Mouse (Mus musculus): ENCODE results near the gene Trmt112. TPM values are rescaled to one million over a fixed set of nuclear protein-coding genes. Genes with fewer than 3 reads are reported as not detected.

Gene Trmt112
- polyA plus RNA-seq, 1 experiment from 2014 or later, result 115 TPM

DNA sequence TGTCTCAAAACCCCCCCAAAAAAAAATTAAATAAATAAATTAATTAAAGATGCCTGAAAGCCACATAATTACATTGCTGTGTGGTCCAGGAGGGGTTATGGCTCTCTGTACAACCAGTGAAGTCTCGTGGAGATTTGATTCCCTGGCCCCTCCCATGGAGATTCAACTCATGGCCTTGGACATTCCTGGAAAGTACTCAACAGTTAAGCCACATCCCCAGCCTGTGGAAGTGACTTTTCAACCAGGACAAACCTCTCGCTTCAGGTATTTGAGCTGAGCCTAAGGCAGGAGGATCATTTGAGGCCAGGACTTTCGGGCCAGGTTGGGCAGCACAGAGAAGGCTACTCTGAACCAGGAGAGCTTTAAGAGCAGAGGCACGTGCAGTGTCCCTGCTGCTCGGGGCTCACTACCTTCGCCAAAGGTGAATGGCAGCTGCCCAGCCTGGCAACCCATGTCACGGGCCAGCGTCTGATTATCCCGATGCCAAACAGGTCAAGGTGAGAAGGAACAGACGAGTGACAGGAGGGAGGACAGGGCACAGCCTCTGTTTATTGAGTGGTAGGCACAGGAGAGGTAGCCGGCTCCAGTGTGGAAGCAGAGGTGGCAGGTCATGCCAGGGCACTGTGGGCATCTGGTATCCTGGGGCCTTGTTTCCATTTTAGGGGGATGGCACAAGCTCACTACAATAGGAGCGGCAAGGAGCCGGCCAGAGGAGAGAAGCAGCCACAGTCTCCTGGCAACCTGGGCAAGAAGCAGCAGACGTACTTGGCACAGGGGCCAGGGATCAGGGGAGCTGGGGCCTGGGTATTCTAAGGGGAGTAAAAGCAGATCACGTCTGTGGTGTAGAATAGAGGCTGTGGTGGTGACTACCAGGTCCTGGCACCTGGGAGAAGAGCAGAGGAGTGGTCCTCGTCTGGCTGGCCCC, 28.3 kb downstream of the Trmt112 start:
- peaks cover 30% of the 10 kb centered on the region for H3K4me1 ChIP-seq (ENCODE audit: control insufficient read depth, insufficient read depth, low read length)
- no peaks in the 10 kb centered on the region for H3K9me3 ChIP-seq (ENCODE audit: control insufficient read depth, low read length)
- no peak overlapping the region for H3K4me3 ChIP-seq (replicated peaks; ENCODE audit: low read depth, low read length)
- 75% methylated on average over 16 of the region's 16 CpGs for WGBS
- no peak for ATAC-seq (ENCODE audit: low FRiP score, low TSS enrichment)
- H3K9ac ChIP-seq (replicated peaks; ENCODE audit: low read length), result no peak overlapping the region; the same call in 1 of the 2 replicates
- peaks cover 9% of the 10 kb centered on the region; the same call in 1 of the 2 replicates for H3K36me3 ChIP-seq (ENCODE audit: control insufficient read depth, insufficient read depth, low read length)
- no peak for DNase-seq
- H3K27me3 ChIP-seq (ENCODE audit: control insufficient read depth, insufficient read depth, low read length), result peaks cover 36% of the 10 kb centered on the region
- no peak overlapping the region for H3K4me2 ChIP-seq (ENCODE audit: low read length)
- H3K27ac ChIP-seq (replicated peaks; ENCODE audit: low read depth, low read length), result no peak overlapping the region

DNA sequence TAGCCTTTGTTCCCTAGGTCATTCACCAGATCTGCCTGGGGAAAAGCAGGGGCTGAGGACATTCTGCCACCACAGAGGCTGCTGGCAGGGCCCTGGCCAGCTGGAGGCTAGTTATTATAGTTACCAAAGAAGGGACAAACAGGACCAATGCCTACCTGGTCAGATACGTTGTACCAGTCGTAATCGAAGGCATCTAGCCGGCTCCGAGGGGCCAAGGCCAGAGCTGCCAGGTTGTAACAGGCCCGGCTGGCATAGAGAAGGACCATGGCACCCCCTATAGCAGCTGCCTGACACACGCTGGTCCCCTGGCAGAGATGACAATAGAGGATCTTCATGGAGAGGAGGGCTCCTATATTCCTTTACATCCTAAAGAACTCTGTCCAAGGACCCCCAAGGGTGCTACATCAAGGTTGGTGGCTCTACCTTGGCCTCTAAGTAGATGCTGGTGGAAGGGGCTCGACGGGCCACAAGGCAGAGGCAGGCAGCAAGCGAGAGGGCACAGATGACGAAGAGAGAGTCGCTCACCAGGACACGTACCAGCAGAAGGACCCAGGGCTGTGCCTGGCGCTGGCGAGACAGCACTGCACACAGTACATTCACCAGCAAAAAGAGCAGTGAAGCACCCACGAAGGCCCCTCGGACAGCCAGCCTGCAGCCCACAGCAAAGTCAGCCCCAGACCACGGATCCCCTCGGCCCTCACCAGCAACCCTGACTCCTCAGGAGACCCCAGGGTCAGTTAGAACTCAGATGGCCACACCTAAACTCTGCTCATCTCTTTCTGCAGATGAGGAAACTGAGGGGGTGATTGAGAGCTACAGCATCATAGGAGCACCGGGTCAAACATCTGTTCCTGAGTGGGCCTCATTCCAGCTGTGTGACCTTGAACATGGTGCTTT, 29.9 kb downstream of the Trmt112 start:
- peak overlapping the region; percentile 99 for H3K4me2 ChIP-seq (ENCODE audit: low read length)
- peaks cover 9% of the 10 kb centered on the region; the same call in 1 of the 2 replicates for H3K36me3 ChIP-seq (ENCODE audit: control insufficient read depth, insufficient read depth, low read length)
- 86% methylated on average over 20 of the region's 20 CpGs for WGBS
- H3K4me1 ChIP-seq (ENCODE audit: control insufficient read depth, insufficient read depth, low read length), result peaks cover 28% of the 10 kb centered on the region
- H3K9ac ChIP-seq (replicated peaks; ENCODE audit: low read length), result peak overlapping the region; percentile 92
- peaks cover 21% of the 10 kb centered on the region for H3K27me3 ChIP-seq (ENCODE audit: control insufficient read depth, insufficient read depth, low read length)
- DNase-seq (no peak), ATAC-seq (ENCODE audit: low FRiP score, low TSS enrichment) (no peak)
- peak overlapping the region; percentile 85; the same call in 1 of the 2 replicates for H3K4me3 ChIP-seq (replicated peaks; ENCODE audit: low read depth, low read length)
- H3K9me3 ChIP-seq (ENCODE audit: control insufficient read depth, low read length), result no peaks in the 10 kb centered on the region
- H3K27ac ChIP-seq (replicated peaks; ENCODE audit: low read depth, low read length), result no peak overlapping the region

DNA sequence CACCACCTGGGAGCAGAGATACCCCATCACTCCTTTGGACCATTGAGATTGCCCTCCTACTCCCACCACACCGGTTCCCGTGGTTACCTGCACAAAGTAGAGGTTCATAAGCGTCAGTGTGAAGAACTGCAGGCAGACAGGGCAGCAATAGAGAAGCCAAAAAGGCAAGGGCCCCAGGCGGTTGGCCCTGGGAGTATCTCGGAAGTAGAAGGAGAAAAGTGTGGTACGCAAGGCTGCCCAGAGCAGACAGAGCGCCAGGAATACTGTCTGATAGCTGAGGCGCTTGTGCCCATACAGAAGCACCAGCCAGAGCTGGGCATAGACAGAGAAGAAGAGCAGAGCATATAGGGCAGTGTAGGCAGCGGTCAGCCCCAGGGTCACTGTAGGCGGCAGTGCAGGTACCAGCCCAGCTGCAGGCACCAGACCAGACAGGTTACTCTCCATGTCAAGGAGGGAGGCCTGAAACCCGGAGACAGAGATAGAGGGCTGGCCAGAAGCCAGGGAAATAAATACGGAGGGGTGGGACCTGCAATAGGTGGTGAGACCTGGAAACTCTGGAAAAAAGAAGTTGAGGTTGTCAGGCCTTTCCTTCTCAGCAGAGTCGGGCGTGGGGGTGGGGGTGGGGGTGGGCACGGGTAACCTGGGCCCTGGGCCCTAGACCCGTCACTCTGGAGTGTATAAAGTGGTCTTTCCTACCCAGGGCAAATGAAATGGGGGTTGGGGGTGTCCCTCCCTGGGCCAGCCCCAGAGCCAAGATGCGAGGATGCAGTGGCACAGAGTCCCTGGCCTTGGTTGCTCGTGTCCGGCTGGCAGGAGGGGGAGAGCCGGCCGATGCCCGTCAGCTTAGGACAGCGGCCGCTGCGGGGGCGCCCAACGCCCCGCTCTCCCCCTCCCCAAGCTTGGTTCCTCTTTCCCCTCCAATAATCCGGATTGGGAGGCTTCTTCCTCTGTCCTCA, 31.2 kb downstream of the Trmt112 start:
- 22% methylated on average over 29 of the region's 29 CpGs for WGBS
- Histone ChIP-seq H3K4me2 (ENCODE audit: low read length) (peak overlapping the region; percentile 99), H3K36me3 (ENCODE audit: control insufficient read depth, insufficient read depth, low read length) (peaks cover 12% of the 10 kb centered on the region; the same call in 1 of the 2 replicates), H3K4me3 (replicated peaks; ENCODE audit: low read depth, low read length) (peak overlapping the region; percentile 85), H3K27ac (replicated peaks; ENCODE audit: low read depth, low read length) (peak overlapping the region; percentile 94), H3K4me1 (ENCODE audit: control insufficient read depth, insufficient read depth, low read length) (peaks cover 26% of the 10 kb centered on the region), H3K9me3 (ENCODE audit: control insufficient read depth, low read length) (no peaks in the 10 kb centered on the region), H3K9ac (replicated peaks; ENCODE audit: low read length) (peak overlapping the region; percentile 92), H3K27me3 (ENCODE audit: control insufficient read depth, insufficient read depth, low read length) (peaks cover 7% of the 10 kb centered on the region)
- ATAC-seq (ENCODE audit: low FRiP score, low TSS enrichment) (peak; percentile 41; the same call in 1 of the 2 replicates), DNase-seq (no peak)

- Histone ChIP-seq H3K4me2 (ENCODE audit: low read length) (peak within 1 kb of the TSS; percentile 99), H3K9ac (replicated peaks; ENCODE audit: low read length) (peak within 1 kb of the TSS; percentile 92), H3K27me3 (ENCODE audit: control insufficient read depth, insufficient read depth, low read length) (no peaks in the 10 kb centered on the region), H3K27ac (replicated peaks; ENCODE audit: low read depth, low read length) (peak within 1 kb of the TSS; percentile 94), H3K4me1 (ENCODE audit: control insufficient read depth, insufficient read depth, low read length) (peaks cover 26% of the 10 kb centered on the region), H3K4me3 (replicated peaks; ENCODE audit: low read depth, low read length) (peak within 1 kb of the TSS; percentile 85), H3K9me3 (ENCODE audit: control insufficient read depth, low read length) (no peaks in the 10 kb centered on the region), H3K36me3 (ENCODE audit: control insufficient read depth, insufficient read depth, low read length) (peaks cover 17% of the 10 kb centered on the region)
- ATAC-seq (ENCODE audit: low FRiP score, low TSS enrichment), result peak; percentile 86
- WGBS, result under 1% methylated on average over 83 of the region's 83 CpGs
- peak; percentile 99 for DNase-seq
Observed at GRCm38 (mm10) chr19:6941372-6942248, 32.1 kb downstream of the Trmt112 start, which contains the start of gene Bad. Gene Bad, plus strand, starts transcription at chr19:6941861.

GRCm38 (mm10) chr19:6942249-6942691, 32.8 kb downstream of the Trmt112 start, which contains the start of gene Gpr137:
Gene Gpr137, minus strand, starts transcription at chr19:6942480.
- Histone ChIP-seq H3K9ac (replicated peaks; ENCODE audit: low read length) (peak within 1 kb of the TSS; percentile 92), H3K27ac (replicated peaks; ENCODE audit: low read depth, low read length) (peak within 1 kb of the TSS; percentile 94), H3K4me3 (replicated peaks; ENCODE audit: low read depth, low read length) (peak within 1 kb of the TSS; percentile 85), H3K9me3 (ENCODE audit: control insufficient read depth, low read length) (no peaks in the 10 kb centered on the region), H3K4me2 (ENCODE audit: low read length) (peak within 1 kb of the TSS; percentile 99), H3K27me3 (ENCODE audit: control insufficient read depth, insufficient read depth, low read length) (no peaks in the 10 kb centered on the region), H3K36me3 (ENCODE audit: control insufficient read depth, insufficient read depth, low read length) (peaks cover 17% of the 10 kb centered on the region), H3K4me1 (ENCODE audit: control insufficient read depth, insufficient read depth, low read length) (peaks cover 26% of the 10 kb centered on the region)
- ATAC-seq (ENCODE audit: low FRiP score, low TSS enrichment), result peak; percentile 84
- DNase-seq, result peak; percentile 92
- under 1% methylated on average over 27 of the region's 27 CpGs for WGBS

- ATAC-seq (ENCODE audit: low FRiP score, low TSS enrichment), result no peak
- Histone ChIP-seq H3K36me3 (ENCODE audit: control insufficient read depth, insufficient read depth, low read length) (peaks cover 17% of the 10 kb centered on the region), H3K4me1 (ENCODE audit: control insufficient read depth, insufficient read depth, low read length) (peaks cover 26% of the 10 kb centered on the region), H3K27me3 (ENCODE audit: control insufficient read depth, insufficient read depth, low read length) (no peaks in the 10 kb centered on the region), H3K9ac (replicated peaks; ENCODE audit: low read length) (peak overlapping the region; percentile 92), H3K27ac (replicated peaks; ENCODE audit: low read depth, low read length) (peak overlapping the region; percentile 94), H3K9me3 (ENCODE audit: control insufficient read depth, low read length) (no peaks in the 10 kb centered on the region), H3K4me2 (ENCODE audit: low read length) (peak overlapping the region; percentile 99), H3K4me3 (replicated peaks; ENCODE audit: low read depth, low read length) (peak overlapping the region; percentile 85)
- DNase-seq, result no peak
- WGBS, result 28% methylated on average over 5 of the region's 5 CpGs
Observed at GRCm38 (mm10) chr19:6942764-6943163, 33.3 kb downstream of the Trmt112 start.

- Histone ChIP-seq H3K9me3 (ENCODE audit: control insufficient read depth, low read length) (no peaks in the 10 kb centered on the region), H3K27me3 (ENCODE audit: control insufficient read depth, insufficient read depth, low read length) (no peaks in the 10 kb centered on the region), H3K4me2 (ENCODE audit: low read length) (no peak overlapping the region; the same call in 1 of the 2 replicates), H3K9ac (replicated peaks; ENCODE audit: low read length) (no peak overlapping the region), H3K27ac (replicated peaks; ENCODE audit: low read depth, low read length) (no peak overlapping the region), H3K36me3 (ENCODE audit: control insufficient read depth, insufficient read depth, low read length) (peaks cover 12% of the 10 kb centered on the region), H3K4me3 (replicated peaks; ENCODE audit: low read depth, low read length) (no peak overlapping the region), H3K4me1 (ENCODE audit: control insufficient read depth, insufficient read depth, low read length) (peaks cover 26% of the 10 kb centered on the region)
- WGBS, result 94% methylated on average over 6 of the region's 6 CpGs
- DNase-seq, result no peak
- ATAC-seq (ENCODE audit: low FRiP score, low TSS enrichment), result no peak
Observed at GRCm38 (mm10) chr19:6943709-6944108, 34.2 kb downstream of the Trmt112 start.
